Mouse (Mus musculus): Measurements from ENCODE around the gene Ctsh. TPM values are rescaled to one million over a fixed set of nuclear protein-coding genes. Genes with fewer than 3 reads are reported as not detected.
"Not testable (repeated sequence)": the region's sequence is repeated elsewhere in the genome, so short reads cannot be mapped to it uniquely, and the experiment has no call there.

Ctsh gene
- polyA plus RNA-seq, 1 experiment = 4.9 TPM

DNA sequence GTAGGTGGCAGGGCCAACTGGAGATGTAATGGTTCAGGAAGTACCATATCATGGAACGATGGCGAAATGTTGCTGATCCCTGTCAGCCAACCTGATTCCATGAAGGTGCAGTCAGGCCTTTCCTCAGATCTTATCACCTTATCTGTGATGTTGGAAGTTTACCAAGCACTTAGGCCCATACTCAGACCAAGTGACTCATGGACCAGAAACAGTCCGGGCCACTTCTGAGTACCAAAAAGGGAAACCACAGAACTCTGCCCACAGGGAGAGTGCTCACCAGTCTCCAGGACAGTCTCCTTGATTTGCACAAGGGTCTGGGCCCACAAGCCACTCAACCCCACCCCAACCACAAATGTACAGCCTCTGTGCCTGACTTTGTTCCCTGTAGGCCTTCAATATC lies 18.2 kb upstream of the Ctsh start:
- no peak for TF ChIP-seq POLR2A (IDR thresholded peaks at IDR 0.05; ENCODE audit: insufficient read depth, low read length)
- TF ChIP-seq EP300 (IDR thresholded peaks at IDR 0.05; ENCODE audit: insufficient read depth, low read depth, low read length) = no peak
- no peak for TF ChIP-seq CTCF (IDR thresholded peaks at IDR 0.05; ENCODE audit: low read depth, low read length)
- Histone ChIP-seq H3K36me3 (ENCODE audit: control insufficient read depth, insufficient read depth, low read length, poor library complexity, severe bottlenecking) (no peaks in the 10 kb centered on the region), H3K4me3 (ENCODE audit: low read depth, low read length) (no peak overlapping the region), H3K9ac (ENCODE audit: low read depth, poor library complexity, severe bottlenecking) (no peak overlapping the region), H3K4me1 (ENCODE audit: control insufficient read depth, insufficient read depth, low read length) (no peaks in the 10 kb centered on the region), H3K27me3 (ENCODE audit: control insufficient read depth, insufficient read depth, low read length, poor library complexity, severe bottlenecking) (no peaks in the 10 kb centered on the region), H3K9me3 (replicated peaks; ENCODE audit: control insufficient read depth, insufficient read depth, low read length, poor library complexity, severe bottlenecking) (peaks cover 7% of the 10 kb centered on the region), H3K27ac (ENCODE audit: insufficient read depth, low read length) (no peak overlapping the region)

DNA sequence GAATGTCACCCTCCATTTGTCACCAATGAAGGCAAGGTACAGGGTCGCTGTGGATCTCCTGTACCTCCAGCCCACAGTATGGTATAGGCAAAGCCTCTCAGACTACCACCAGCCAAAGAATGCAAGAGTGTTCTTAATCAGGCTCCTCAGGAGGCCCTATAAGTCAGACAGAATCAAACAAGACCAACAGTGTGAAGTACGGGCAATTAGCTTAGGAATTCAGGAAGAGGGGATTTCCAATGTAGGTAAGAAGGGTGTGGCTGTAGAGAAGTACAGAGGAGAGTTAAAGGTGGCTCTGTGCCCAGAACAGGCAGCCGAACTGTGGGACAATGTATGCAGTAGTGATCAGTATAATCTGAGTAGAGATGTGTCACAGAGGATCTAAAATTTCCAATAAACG lies 17.6 kb upstream of the Ctsh start:
- H3K27ac ChIP-seq (ENCODE audit: insufficient read depth, low read length) = no peak overlapping the region

DNA sequence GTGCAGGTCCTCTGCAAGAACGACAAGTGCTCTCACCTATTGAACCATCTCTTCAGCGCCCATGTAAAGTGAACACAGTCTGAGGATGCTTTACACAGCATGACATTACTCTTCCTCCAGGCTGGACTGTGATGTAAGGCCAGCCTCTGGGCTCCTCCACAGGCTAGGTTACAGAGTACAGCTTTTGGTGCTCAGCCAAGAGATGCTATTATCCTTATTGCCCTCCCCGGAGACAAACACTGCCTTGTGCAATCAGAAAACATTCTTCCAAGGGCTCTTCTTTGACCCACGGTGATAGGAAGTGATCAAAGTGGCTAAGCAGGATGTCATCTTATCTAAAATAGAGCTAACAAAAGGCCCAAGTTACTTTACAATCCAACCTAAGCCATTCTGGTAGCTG lies 15.4 kb upstream of the Ctsh start:
- peaks cover 7% of the 10 kb centered on the region for H3K9me3 ChIP-seq (replicated peaks; ENCODE audit: control insufficient read depth, insufficient read depth, low read length, poor library complexity, severe bottlenecking)
- no peaks in the 10 kb centered on the region for H3K27me3 ChIP-seq (ENCODE audit: control insufficient read depth, insufficient read depth, low read length, poor library complexity, severe bottlenecking)
- H3K4me1 ChIP-seq (ENCODE audit: control insufficient read depth, insufficient read depth, low read length) = no peaks in the 10 kb centered on the region
- TF ChIP-seq EP300 (IDR thresholded peaks at IDR 0.05; ENCODE audit: insufficient read depth, low read depth, low read length) (no peak), POLR2A (IDR thresholded peaks at IDR 0.05; ENCODE audit: insufficient read depth, low read length) (no peak), CTCF (IDR thresholded peaks at IDR 0.05; ENCODE audit: low read depth, low read length) (no peak)
- H3K27ac ChIP-seq (ENCODE audit: insufficient read depth, low read length) = no peak overlapping the region
- no peaks in the 10 kb centered on the region for H3K36me3 ChIP-seq (ENCODE audit: control insufficient read depth, insufficient read depth, low read length, poor library complexity, severe bottlenecking)
- H3K9ac ChIP-seq (ENCODE audit: low read depth, poor library complexity, severe bottlenecking) = no peak overlapping the region
- no peak overlapping the region for H3K4me3 ChIP-seq (ENCODE audit: low read depth, low read length)

More for the DNA sequence above, 17.6 kb upstream of the Ctsh start:
- no peak overlapping the region for H3K9ac ChIP-seq (ENCODE audit: low read depth, poor library complexity, severe bottlenecking)
- peaks cover 7% of the 10 kb centered on the region for H3K9me3 ChIP-seq (replicated peaks; ENCODE audit: control insufficient read depth, insufficient read depth, low read length, poor library complexity, severe bottlenecking)
- no peak overlapping the region for H3K4me3 ChIP-seq (ENCODE audit: low read depth, low read length)
- H3K27me3 ChIP-seq (ENCODE audit: control insufficient read depth, insufficient read depth, low read length, poor library complexity, severe bottlenecking) = no peaks in the 10 kb centered on the region
- H3K4me1 ChIP-seq (ENCODE audit: control insufficient read depth, insufficient read depth, low read length) = no peaks in the 10 kb centered on the region
- TF ChIP-seq POLR2A (IDR thresholded peaks at IDR 0.05; ENCODE audit: insufficient read depth, low read length) = no peak
- TF ChIP-seq EP300 (IDR thresholded peaks at IDR 0.05; ENCODE audit: insufficient read depth, low read depth, low read length) = no peak
- TF ChIP-seq CTCF (IDR thresholded peaks at IDR 0.05; ENCODE audit: low read depth, low read length) = no peak
- H3K36me3 ChIP-seq (ENCODE audit: control insufficient read depth, insufficient read depth, low read length, poor library complexity, severe bottlenecking) = no peaks in the 10 kb centered on the region

DNA sequence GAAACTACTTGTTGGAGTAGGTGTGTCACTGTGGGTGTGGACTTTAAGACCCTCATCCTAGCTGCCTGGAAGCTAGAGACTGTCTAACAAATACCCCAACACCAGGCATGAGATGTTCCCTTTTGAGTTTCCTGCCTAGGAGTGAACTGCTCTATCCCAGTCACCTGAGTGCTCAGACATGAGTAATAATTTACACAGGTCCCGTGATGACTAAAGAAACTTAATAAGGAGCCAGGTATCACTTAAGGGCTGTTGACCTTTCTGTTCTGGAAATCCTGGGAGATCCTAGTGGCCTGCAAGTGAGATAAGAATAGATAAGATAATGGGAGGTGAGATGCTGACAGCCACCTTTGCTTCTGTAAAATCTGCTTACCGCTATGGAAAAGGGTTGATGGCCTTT lies 13.0 kb upstream of the Ctsh start:
- Histone ChIP-seq H3K4me3 (ENCODE audit: low read depth, low read length) (no peak overlapping the region), H3K4me1 (ENCODE audit: control insufficient read depth, insufficient read depth, low read length) (no peaks in the 10 kb centered on the region), H3K9ac (ENCODE audit: low read depth, poor library complexity, severe bottlenecking) (no peak overlapping the region), H3K9me3 (replicated peaks; ENCODE audit: control insufficient read depth, insufficient read depth, low read length, poor library complexity, severe bottlenecking) (peaks cover 19% of the 10 kb centered on the region), H3K27ac (ENCODE audit: insufficient read depth, low read length) (no peak overlapping the region), H3K27me3 (ENCODE audit: control insufficient read depth, insufficient read depth, low read length, poor library complexity, severe bottlenecking) (no peaks in the 10 kb centered on the region), H3K36me3 (ENCODE audit: control insufficient read depth, insufficient read depth, low read length, poor library complexity, severe bottlenecking) (no peaks in the 10 kb centered on the region)
- TF ChIP-seq EP300 (IDR thresholded peaks at IDR 0.05; ENCODE audit: insufficient read depth, low read depth, low read length) (no peak), CTCF (IDR thresholded peaks at IDR 0.05; ENCODE audit: low read depth, low read length) (no peak), POLR2A (IDR thresholded peaks at IDR 0.05; ENCODE audit: insufficient read depth, low read length) (no peak)

DNA sequence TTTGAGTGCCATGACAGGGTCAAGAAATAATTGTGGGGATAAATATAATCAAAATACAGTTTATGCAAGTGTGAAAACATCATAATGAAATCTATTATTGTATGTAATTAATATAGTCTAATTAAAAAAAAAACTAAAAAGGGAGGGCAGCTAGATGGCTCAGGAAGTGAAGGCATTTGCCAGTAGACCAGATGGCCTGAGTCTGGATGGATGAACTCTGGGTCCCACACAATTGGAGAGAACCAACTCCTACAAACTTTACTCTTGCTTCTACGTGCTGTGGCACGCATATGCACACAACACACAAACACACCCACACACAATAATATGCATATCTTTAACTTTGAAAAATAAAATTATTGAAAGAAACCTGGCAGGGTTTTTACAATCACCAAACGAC lies 12.4 kb upstream of the Ctsh start:
- no peaks in the 10 kb centered on the region for H3K36me3 ChIP-seq (ENCODE audit: control insufficient read depth, insufficient read depth, low read length, poor library complexity, severe bottlenecking)
- no peak overlapping the region for H3K27ac ChIP-seq (ENCODE audit: insufficient read depth, low read length)
- peaks cover 25% of the 10 kb centered on the region for H3K9me3 ChIP-seq (replicated peaks; ENCODE audit: control insufficient read depth, insufficient read depth, low read length, poor library complexity, severe bottlenecking)
- no peaks in the 10 kb centered on the region for H3K27me3 ChIP-seq (ENCODE audit: control insufficient read depth, insufficient read depth, low read length, poor library complexity, severe bottlenecking)
- TF ChIP-seq EP300 (IDR thresholded peaks at IDR 0.05; ENCODE audit: insufficient read depth, low read depth, low read length) = no peak
- no peak for TF ChIP-seq POLR2A (IDR thresholded peaks at IDR 0.05; ENCODE audit: insufficient read depth, low read length)
- no peak for TF ChIP-seq CTCF (IDR thresholded peaks at IDR 0.05; ENCODE audit: low read depth, low read length)
- H3K4me1 ChIP-seq (ENCODE audit: control insufficient read depth, insufficient read depth, low read length) = no peaks in the 10 kb centered on the region
- no peak overlapping the region for H3K9ac ChIP-seq (ENCODE audit: low read depth, poor library complexity, severe bottlenecking)
- no peak overlapping the region for H3K4me3 ChIP-seq (ENCODE audit: low read depth, low read length)

DNA sequence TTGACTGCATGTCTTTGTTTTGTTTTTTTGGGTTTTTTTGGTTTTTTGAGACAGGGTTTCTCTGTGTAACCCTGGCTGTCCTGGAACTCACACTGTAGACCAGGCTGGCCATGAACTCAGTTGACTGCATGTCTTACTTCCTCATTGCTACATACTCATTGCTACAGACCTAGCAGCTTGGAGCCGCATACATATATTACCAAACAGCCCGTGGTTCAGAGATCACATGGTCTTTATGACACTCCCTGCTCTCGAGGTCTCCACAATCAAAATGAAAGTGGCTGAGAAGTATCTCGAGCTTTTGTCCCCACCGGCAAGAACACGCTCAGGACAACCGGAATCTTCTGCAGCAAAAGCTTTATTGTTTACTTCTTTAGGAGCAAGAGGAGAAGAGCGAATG lies 11.0 kb upstream of the Ctsh start:
- not testable (repeated sequence) for H3K36me3 ChIP-seq (ENCODE audit: control insufficient read depth, insufficient read depth, low read length, poor library complexity, severe bottlenecking); H3K4me3 ChIP-seq (ENCODE audit: low read depth, low read length); H3K27me3 ChIP-seq (ENCODE audit: control insufficient read depth, insufficient read depth, low read length, poor library complexity, severe bottlenecking); H3K27ac ChIP-seq (ENCODE audit: insufficient read depth, low read length); H3K4me1 ChIP-seq (ENCODE audit: control insufficient read depth, insufficient read depth, low read length); H3K9ac ChIP-seq (ENCODE audit: low read depth, poor library complexity, severe bottlenecking)
- peaks cover 23% of the 10 kb centered on the region for H3K9me3 ChIP-seq (replicated peaks; ENCODE audit: control insufficient read depth, insufficient read depth, low read length, poor library complexity, severe bottlenecking)

Data from ES-Bruce4 (cell line).